Mouse (Mus musculus): ENCODE measurements around the gene Hcar2. TPM values are rescaled to one million over a fixed set of nuclear protein-coding genes. Genes with fewer than 3 reads are reported as not detected.

The Hcar2 gene
- polyA plus RNA-seq, 1 experiment, result 2.7 TPM

- 48% methylated on average over 10 of the region's 10 CpGs for WGBS
- TF ChIP-seq CTCF (IDR thresholded peaks at IDR 0.05; ENCODE audit: borderline replicate concordance, control insufficient read depth, extremely low read depth, insufficient read depth, low read length, poor library complexity) (no peak), POLR2A (IDR thresholded peaks at IDR 0.05; ENCODE audit: control insufficient read depth, extremely low read depth, insufficient read depth, low read length, poor library complexity) (no peak)
- no peak overlapping the region for H3K4me3 ChIP-seq (ENCODE audit: control insufficient read depth, insufficient read depth, low read length)
- H3K27ac ChIP-seq (ENCODE audit: control insufficient read depth, insufficient read depth, low read length), result no peak overlapping the region
- H3K4me1 ChIP-seq (replicated peaks; ENCODE audit: control insufficient read depth, insufficient read depth, low read length), result no peaks in the 10 kb centered on the region
- no peaks in the 10 kb centered on the region for H3K27me3 ChIP-seq (ENCODE audit: control insufficient read depth, insufficient read depth, low read length)
- no peak for DNase-seq
- no peaks in the 10 kb centered on the region for H3K36me3 ChIP-seq (ENCODE audit: control insufficient read depth, insufficient read depth, low read length)
Measured at GRCm38 (mm10) chr5:123884332-123884731, 19.0 kb upstream of the Hcar2 start.

- TF ChIP-seq POLR2A (IDR thresholded peaks at IDR 0.05; ENCODE audit: control insufficient read depth, extremely low read depth, insufficient read depth, low read length, poor library complexity) (no peak), CTCF (IDR thresholded peaks at IDR 0.05; ENCODE audit: borderline replicate concordance, control insufficient read depth, extremely low read depth, insufficient read depth, low read length, poor library complexity) (no peak)
- DNase-seq, result no peak
- 69% methylated on average over 7 of the region's 7 CpGs for WGBS
- no peak overlapping the region for H3K27ac ChIP-seq (ENCODE audit: control insufficient read depth, insufficient read depth, low read length)
- H3K4me3 ChIP-seq (ENCODE audit: control insufficient read depth, insufficient read depth, low read length), result no peak overlapping the region
- no peaks in the 10 kb centered on the region for H3K36me3 ChIP-seq (ENCODE audit: control insufficient read depth, insufficient read depth, low read length)
- H3K27me3 ChIP-seq (ENCODE audit: control insufficient read depth, insufficient read depth, low read length), result no peaks in the 10 kb centered on the region
- no peaks in the 10 kb centered on the region for H3K4me1 ChIP-seq (replicated peaks; ENCODE audit: control insufficient read depth, insufficient read depth, low read length)
Measured at GRCm38 (mm10) chr5:123883891-123884290, 18.6 kb upstream of the Hcar2 start.

GRCm38 (mm10) chr5:123880778-123881177 is 15.5 kb upstream of the Hcar2 start:
- H3K4me1 ChIP-seq (replicated peaks; ENCODE audit: control insufficient read depth, insufficient read depth, low read length), result no peaks in the 10 kb centered on the region
- H3K36me3 ChIP-seq (ENCODE audit: control insufficient read depth, insufficient read depth, low read length), result no peaks in the 10 kb centered on the region
- DNase-seq, result no peak
- TF ChIP-seq CTCF (IDR thresholded peaks at IDR 0.05; ENCODE audit: borderline replicate concordance, control insufficient read depth, extremely low read depth, insufficient read depth, low read length, poor library complexity), result no peak
- no peak for TF ChIP-seq POLR2A (IDR thresholded peaks at IDR 0.05; ENCODE audit: control insufficient read depth, extremely low read depth, insufficient read depth, low read length, poor library complexity)
- no peak overlapping the region for H3K27ac ChIP-seq (ENCODE audit: control insufficient read depth, insufficient read depth, low read length)
- H3K4me3 ChIP-seq (ENCODE audit: control insufficient read depth, insufficient read depth, low read length), result no peak overlapping the region
- no peaks in the 10 kb centered on the region; the same call in 1 of the 2 replicates for H3K27me3 ChIP-seq (ENCODE audit: control insufficient read depth, insufficient read depth, low read length)
- 89% methylated on average over 14 of the region's 14 CpGs for WGBS

GRCm38 (mm10) chr5:123879928-123880327 is 14.6 kb upstream of the Hcar2 start, which contains the start of gene Hcar1:
Gene Hcar1, minus strand, starts transcription at chr5:123880020.
- Histone ChIP-seq H3K27ac (ENCODE audit: control insufficient read depth, insufficient read depth, low read length) (no peak within 1 kb of the TSS), H3K36me3 (ENCODE audit: control insufficient read depth, insufficient read depth, low read length) (no peaks in the 10 kb centered on the region), H3K4me3 (ENCODE audit: control insufficient read depth, insufficient read depth, low read length) (no peak within 1 kb of the TSS), H3K4me1 (replicated peaks; ENCODE audit: control insufficient read depth, insufficient read depth, low read length) (no peaks in the 10 kb centered on the region), H3K27me3 (ENCODE audit: control insufficient read depth, insufficient read depth, low read length) (no peaks in the 10 kb centered on the region; the same call in 1 of the 2 replicates)
- TF ChIP-seq POLR2A (IDR thresholded peaks at IDR 0.05; ENCODE audit: control insufficient read depth, extremely low read depth, insufficient read depth, low read length, poor library complexity), result no peak
- no peak for TF ChIP-seq CTCF (IDR thresholded peaks at IDR 0.05; ENCODE audit: borderline replicate concordance, control insufficient read depth, extremely low read depth, insufficient read depth, low read length, poor library complexity)
- 81% methylated on average over 12 of the region's 12 CpGs for WGBS
- DNase-seq, result no peak

- Histone ChIP-seq H3K36me3 (ENCODE audit: control insufficient read depth, insufficient read depth, low read length) (no peaks in the 10 kb centered on the region), H3K27me3 (ENCODE audit: control insufficient read depth, insufficient read depth, low read length) (no peaks in the 10 kb centered on the region; the same call in 1 of the 2 replicates), H3K4me3 (ENCODE audit: control insufficient read depth, insufficient read depth, low read length) (no peak overlapping the region), H3K4me1 (replicated peaks; ENCODE audit: control insufficient read depth, insufficient read depth, low read length) (no peaks in the 10 kb centered on the region), H3K27ac (ENCODE audit: control insufficient read depth, insufficient read depth, low read length) (no peak overlapping the region)
- no peak for TF ChIP-seq POLR2A (IDR thresholded peaks at IDR 0.05; ENCODE audit: control insufficient read depth, extremely low read depth, insufficient read depth, low read length, poor library complexity)
- TF ChIP-seq CTCF (IDR thresholded peaks at IDR 0.05; ENCODE audit: borderline replicate concordance, control insufficient read depth, extremely low read depth, insufficient read depth, low read length, poor library complexity), result no peak
- WGBS, result 11% methylated on average over 14 of the region's 14 CpGs
- DNase-seq, result no peak
Measured at GRCm38 (mm10) chr5:123878056-123878455, 12.8 kb upstream of the Hcar2 start.

- Histone ChIP-seq H3K27ac (ENCODE audit: control insufficient read depth, insufficient read depth, low read length) (no peak overlapping the region), H3K36me3 (ENCODE audit: control insufficient read depth, insufficient read depth, low read length) (no peaks in the 10 kb centered on the region), H3K4me1 (replicated peaks; ENCODE audit: control insufficient read depth, insufficient read depth, low read length) (no peaks in the 10 kb centered on the region), H3K27me3 (ENCODE audit: control insufficient read depth, insufficient read depth, low read length) (no peaks in the 10 kb centered on the region; the same call in 1 of the 2 replicates), H3K4me3 (ENCODE audit: control insufficient read depth, insufficient read depth, low read length) (no peak overlapping the region)
- no peak for TF ChIP-seq CTCF (IDR thresholded peaks at IDR 0.05; ENCODE audit: borderline replicate concordance, control insufficient read depth, extremely low read depth, insufficient read depth, low read length, poor library complexity)
- no peak for TF ChIP-seq POLR2A (IDR thresholded peaks at IDR 0.05; ENCODE audit: control insufficient read depth, extremely low read depth, insufficient read depth, low read length, poor library complexity)
- no peak for DNase-seq
- WGBS, result 40% methylated on average over 5 of the region's 5 CpGs
Measured at GRCm38 (mm10) chr5:123874177-123874576, 8.9 kb upstream of the Hcar2 start.

- Histone ChIP-seq H3K4me1 (replicated peaks; ENCODE audit: control insufficient read depth, insufficient read depth, low read length) (no peaks in the 10 kb centered on the region), H3K36me3 (ENCODE audit: control insufficient read depth, insufficient read depth, low read length) (no peaks in the 10 kb centered on the region), H3K27me3 (ENCODE audit: control insufficient read depth, insufficient read depth, low read length) (no peaks in the 10 kb centered on the region), H3K27ac (ENCODE audit: control insufficient read depth, insufficient read depth, low read length) (no peak overlapping the region), H3K4me3 (ENCODE audit: control insufficient read depth, insufficient read depth, low read length) (no peak overlapping the region)
- no peak for DNase-seq
- WGBS, result 89% methylated on average over 4 of the region's 4 CpGs
- TF ChIP-seq CTCF (IDR thresholded peaks at IDR 0.05; ENCODE audit: borderline replicate concordance, control insufficient read depth, extremely low read depth, insufficient read depth, low read length, poor library complexity) (no peak), POLR2A (IDR thresholded peaks at IDR 0.05; ENCODE audit: control insufficient read depth, extremely low read depth, insufficient read depth, low read length, poor library complexity) (no peak)
Measured at GRCm38 (mm10) chr5:123869615-123870014, 4.3 kb upstream of the Hcar2 start.
